In genomic region chr11:118104001-118104400, GRCm38 (mm10) we compare ENCODE assay signal across 8 mouse cellular contexts. TPM values are rescaled to one million over a fixed set of nuclear protein-coding genes. Genes with fewer than 3 reads are reported as not detected.
DNase-seq lines count a peak whose midpoint lies in the region; ATAC-seq and TF ChIP-seq lines count a peak whose summit lies in the region.

No protein-coding gene starts in this region.

- WGBS in heart, embryonic 16.5 days, result 9% methylated on average over 5 of the region's 5 CpGs
- WGBS in liver, embryonic 15.5 days (ENCODE audit: insufficient replicate concordance), result 1% methylated on average over 5 of the region's 5 CpGs

- peak; percentile 98 for TF ChIP-seq CTCF in brain, embryonic 14.5 days (IDR thresholded peaks at IDR 0.05; ENCODE audit: borderline replicate concordance, extremely low read depth, insufficient read depth, insufficient read length)

- H3K36me3 ChIP-seq in heart, embryonic 16.5 days (ENCODE audit: control insufficient read depth, insufficient read depth), result no peaks in the 10 kb centered on the region
- H3K36me3 ChIP-seq in liver, embryonic 15.5 days (replicated peaks), result no peaks in the 10 kb centered on the region

- no peak overlapping the region for H3K4me2 ChIP-seq in heart, embryonic 16.5 days (ENCODE audit: low read depth, low read length)
- H3K4me2 ChIP-seq in liver, embryonic 15.5 days, result no peak overlapping the region

- H3K4me1 ChIP-seq in heart, embryonic 16.5 days (ENCODE audit: control insufficient read depth, insufficient read depth, low read length), result peaks cover 3% of the 10 kb centered on the region; the same call in 1 of the 2 replicates
- no peaks in the 10 kb centered on the region for H3K4me1 ChIP-seq in liver, embryonic 15.5 days (replicated peaks)

- no peaks in the 10 kb centered on the region for H3K27me3 ChIP-seq in heart, embryonic 16.5 days (ENCODE audit: control insufficient read depth, insufficient read depth, low read length)
- H3K27me3 ChIP-seq in liver, embryonic 15.5 days, result no peaks in the 10 kb centered on the region

- DNase-seq in ES-CJ7 (ENCODE audit: low read depth, low spot score), result peak; percentile 90
- peak; percentile 82 for DNase-seq in brain, embryonic 14.5 days (ENCODE audit: low read depth)
- DNase-seq in kidney, postnatal 36 days, result peak; percentile 80 to 94
- peak; percentile 80 for DNase-seq in ovary, postnatal 14 days (ENCODE audit: low spot score)
- DNase-seq in thymus, postnatal 0 days (ENCODE audit: low spot score), result peak; percentile 91

- H3K4me3 ChIP-seq in heart, embryonic 16.5 days (ENCODE audit: low read length), result no peak overlapping the region
- no peak overlapping the region for H3K4me3 ChIP-seq in liver, embryonic 15.5 days (replicated peaks)

- H3K27ac ChIP-seq in heart, embryonic 16.5 days (ENCODE audit: low read length), result no peak overlapping the region
- no peak overlapping the region for H3K27ac ChIP-seq in liver, embryonic 15.5 days (replicated peaks)

- no peak overlapping the region for H3K9ac ChIP-seq in heart, embryonic 16.5 days (ENCODE audit: low read length)
- H3K9ac ChIP-seq in liver, embryonic 15.5 days, result no peak overlapping the region

- no peaks in the 10 kb centered on the region for H3K9me3 ChIP-seq in heart, embryonic 16.5 days (replicated peaks; ENCODE audit: control insufficient read depth, low read length)
- no peaks in the 10 kb centered on the region for H3K9me3 ChIP-seq in liver, embryonic 15.5 days (replicated peaks)

- peak; percentile 76 for ATAC-seq in erythroblast, adult 5-6 weeks (replicated peaks; ENCODE audit: low FRiP score, poor library complexity, severe bottlenecking)
- peak; percentile 47; the same call in 1 of the 2 replicates for ATAC-seq in heart, embryonic 16.5 days (replicated peaks; ENCODE audit: extremely low read depth, insufficient read depth, low FRiP score)
- 0 out of 2 replicates have a peak, but pooled peaks have one; percentile 19 for ATAC-seq in liver, embryonic 15.5 days (ENCODE audit: insufficient read depth)

- no peak for TF ChIP-seq POLR2A in brain, embryonic 14.5 days (IDR thresholded peaks at IDR 0.05; ENCODE audit: borderline replicate concordance, extremely low read depth, insufficient read depth, insufficient read length, poor library complexity, severe bottlenecking)

RNA-seq across cellular contexts. Expression of gene Dnah17, which starts 26.4 kb away (rescaled TPM):
- 0.10 and 0.19 TPM in 2 replicates for polyA plus RNA-seq in brain, embryonic 14.5 days (2012; rRNA removed)
- under 0.01 TPM in 1 of 2 replicates, not detected in the other for total RNA-seq in erythroblast, adult 5-6 weeks (2015; ENCODE audit: low replicate concordance)
- not detected in 2 replicates for total RNA-seq in erythroblast, adult 5-6 weeks (2017; ENCODE audit: low replicate concordance)
- 0.07 and 0.09 TPM in 2 replicates for polyA plus RNA-seq in heart, embryonic 16.5 days (2015; fragmentation: Nextera tagmentation; extraction: Ambion mirVana)
- 0.10 and 0.21 TPM in 2 replicates for polyA plus RNA-seq in liver, embryonic 15.5 days (2015; fragmentation: Nextera tagmentation; extraction: Ambion mirVana)
- 0.63 and 0.88 TPM in 2 replicates for polyA plus RNA-seq in thymus, postnatal 0 days (2015; fragmentation: Nextera tagmentation; extraction: Ambion mirVana)

Comparison
In these comparisons a context has a peak if more than half of its experiments do, and no peak if none do; other contexts are left out.
1. ATAC-seq: peak in every context shown above with its lines; median percentile 76 in erythroblast, adult 5-6 weeks; 47 in heart, embryonic 16.5 days; 19 in liver, embryonic 15.5 days.